ENCODE assay signal across 8 mouse cellular contexts in the genomic region with DNA sequence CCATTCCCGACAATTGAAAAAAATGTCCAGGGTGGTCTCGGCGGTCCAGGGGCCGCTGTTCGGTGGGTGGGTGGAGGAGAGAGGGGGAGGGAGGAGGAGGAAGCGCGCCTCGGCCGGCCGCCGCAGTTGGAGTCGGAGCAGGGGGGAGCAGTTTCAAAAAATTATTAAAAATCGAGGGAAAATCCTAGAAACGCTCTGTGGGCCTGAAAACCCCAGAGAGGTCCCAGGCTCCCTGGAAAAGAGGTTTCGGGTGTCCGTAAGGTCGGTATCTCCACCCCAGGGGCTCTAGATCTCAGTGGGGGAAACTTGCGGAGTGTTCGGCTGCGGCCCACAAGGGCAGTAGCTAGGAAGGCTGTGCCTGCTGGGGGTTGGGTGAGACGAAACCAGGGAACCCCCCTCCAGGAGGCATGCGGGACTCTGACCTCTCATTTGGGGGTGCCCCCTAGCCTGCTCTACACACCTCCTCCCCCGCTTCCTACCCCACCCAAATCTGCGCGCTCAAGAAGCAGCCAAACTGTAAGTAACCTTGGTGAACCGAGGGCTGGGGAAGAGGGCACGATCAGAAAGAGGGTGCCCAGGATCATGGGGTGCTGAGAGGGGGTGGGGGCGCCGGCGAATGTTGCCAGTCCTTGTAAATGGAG. TPM values are rescaled to one million over a fixed set of nuclear protein-coding genes. Genes with fewer than 3 reads are reported as not detected.
A peak's percentile ranks its signal among the peaks of the same experiment; 100 is the strongest.
DNase-seq lines count a peak whose midpoint lies in the region; ATAC-seq and TF ChIP-seq lines count a peak whose summit lies in the region.

No protein-coding gene starts in this region.

- H3K4me2 ChIP-seq in kidney, postnatal 0 days (ENCODE audit: low read length), result peak overlapping the region; percentile 91
- peak overlapping the region; percentile 92 for H3K4me2 ChIP-seq in midbrain, embryonic 12.5 days (replicated peaks)

- under 1% methylated on average over 29 of the region's 30 CpGs for WGBS in heart, embryonic 10.5 days
- under 1% methylated on average over 30 of the region's 30 CpGs for WGBS in kidney, postnatal 0 days
- WGBS in midbrain, embryonic 12.5 days, result under 1% methylated on average over 30 of the region's 30 CpGs

- peak overlapping the region; percentile 98 for H3K27ac ChIP-seq in heart, embryonic 10.5 days
- H3K27ac ChIP-seq in kidney, postnatal 0 days, result peak overlapping the region; percentile 62
- H3K27ac ChIP-seq in midbrain, embryonic 12.5 days (replicated peaks), result peak overlapping the region; percentile 78

- ATAC-seq in kidney, postnatal 0 days (replicated peaks; ENCODE audit: low FRiP score, low read depth), result no peak
- no peak for ATAC-seq in midbrain, embryonic 12.5 days (ENCODE audit: low FRiP score, low read depth)

- peaks cover 72% of the 10 kb centered on the region for H3K4me1 ChIP-seq in heart, embryonic 10.5 days
- peaks cover 18% of the 10 kb centered on the region for H3K4me1 ChIP-seq in kidney, postnatal 0 days (replicated peaks; ENCODE audit: insufficient read depth, low read length)
- peaks cover 67% of the 10 kb centered on the region for H3K4me1 ChIP-seq in midbrain, embryonic 12.5 days

- no peaks in the 10 kb centered on the region for H3K27me3 ChIP-seq in heart, embryonic 10.5 days (ENCODE audit: insufficient read depth, poor library complexity, severe bottlenecking)
- no peaks in the 10 kb centered on the region for H3K27me3 ChIP-seq in kidney, postnatal 0 days (ENCODE audit: insufficient read depth, low read length)
- H3K27me3 ChIP-seq in midbrain, embryonic 12.5 days, result peaks cover 32% of the 10 kb centered on the region

- peak overlapping the region; percentile 75 for H3K4me3 ChIP-seq in heart, embryonic 10.5 days
- H3K4me3 ChIP-seq in kidney, postnatal 0 days (replicated peaks; ENCODE audit: low read depth, low read length), result peak overlapping the region; percentile 80
- H3K4me3 ChIP-seq in midbrain, embryonic 12.5 days, result peak overlapping the region; percentile 75

- H3K9me3 ChIP-seq in heart, embryonic 10.5 days, result no peaks in the 10 kb centered on the region
- no peaks in the 10 kb centered on the region for H3K9me3 ChIP-seq in kidney, postnatal 0 days (replicated peaks; ENCODE audit: low read length)
- H3K9me3 ChIP-seq in midbrain, embryonic 12.5 days, result no peaks in the 10 kb centered on the region

- H3K9ac ChIP-seq in kidney, postnatal 0 days (ENCODE audit: low read depth, low read length), result peak overlapping the region; percentile 84
- H3K9ac ChIP-seq in midbrain, embryonic 12.5 days (replicated peaks), result peak overlapping the region; percentile 89

- H3K36me3 ChIP-seq in heart, embryonic 10.5 days, result peaks cover 29% of the 10 kb centered on the region
- 0 out of 2 replicates have a peak, but pooled peaks cover 4% of the 10 kb centered on the region for H3K36me3 ChIP-seq in kidney, postnatal 0 days (ENCODE audit: insufficient read depth, low read length)
- H3K36me3 ChIP-seq in midbrain, embryonic 12.5 days, result peaks cover 15% of the 10 kb centered on the region

- peak; percentile 30 for DNase-seq in right cerebral cortex, adult 18-20 months
- no peak for DNase-seq in right cerebral cortex, postnatal 4 days
- peak; percentile 45 for DNase-seq in adrenal gland, adult 8-10 months
- no peak for DNase-seq in heart, embryonic 10.5 days (ENCODE audit: low spot score)
- DNase-seq in kidney, postnatal 0 days (ENCODE audit: low spot score), result peak; percentile 50
- peak; percentile 48 for DNase-seq in thymus, postnatal 25 days
- DNase-seq in layer of hippocampus, adult 11-12 months (ENCODE audit: low spot score), result no peak

- TF ChIP-seq CTCF in kidney, postnatal 0 days (IDR thresholded peaks at IDR 0.05; ENCODE audit: low read depth), result no peak

RNA-seq across cellular contexts. Expression of a gene that starts 2.6 kb away (rescaled TPM):
- total RNA-seq in adrenal gland, adult 8-10 months (2022), result 100 to 1,000 TPM; 550 to 578 (median 567) TPM
- polyA plus RNA-seq in heart, embryonic 10.5 days (2016; fragmentation: Nextera tagmentation; extraction: Ambion mirVana), result 914 and 924 TPM in 2 replicates
- polyA plus RNA-seq in kidney, postnatal 0 days (2015; fragmentation: Nextera tagmentation; extraction: Ambion mirVana), result 364 and 419 TPM in 2 replicates
- polyA plus RNA-seq in midbrain, embryonic 12.5 days (2016; fragmentation: Nextera tagmentation; extraction: Ambion mirVana), result 1,089 and 1,182 TPM in 2 replicates

RNA-seq across cellular contexts. Expression of a gene that starts 40.1 kb away (rescaled TPM):
- total RNA-seq in adrenal gland, adult 8-10 months (2022), result 10 to 100 TPM; 17.6 to 25.7 (median 22.0) TPM
- polyA plus RNA-seq in heart, embryonic 10.5 days (2016; fragmentation: Nextera tagmentation; extraction: Ambion mirVana), result 9.0 and 12.6 TPM in 2 replicates
- polyA plus RNA-seq in kidney, postnatal 0 days (2015; fragmentation: Nextera tagmentation; extraction: Ambion mirVana), result 2.6 and 2.8 TPM in 2 replicates
- 8.9 and 9.2 TPM in 2 replicates for polyA plus RNA-seq in midbrain, embryonic 12.5 days (2016; fragmentation: Nextera tagmentation; extraction: Ambion mirVana)

Comparison
In these comparisons a context has a peak if more than half of its experiments do, and no peak if none do; other contexts are left out.
1. DNase-seq: peak in right cerebral cortex, adult 18-20 months (single experiment), adrenal gland, adult 8-10 months (single experiment), kidney, postnatal 0 days (single experiment) and thymus, postnatal 25 days (single experiment); none in right cerebral cortex, postnatal 4 days (single experiment), heart, embryonic 10.5 days (single experiment) and layer of hippocampus, adult 11-12 months (single experiment).
2. Peak in every context shown above with its lines, with median percentiles within 50 percentile points of each other: H3K27ac ChIP-seq and H3K4me3 ChIP-seq.